Mouse (Mus musculus) cerebellum, adult 18-20 months (tissue): Measurements from ENCODE around the gene Lrig1.
"Not testable (repeated sequence)": the region's sequence is repeated elsewhere in the genome, so short reads cannot be mapped to it uniquely, and the experiment has no call there.

ENCODE experiments used
- DNase-seq, 2 experiments: peaks; one replicate each; pipeline ENCODE4 v3.0.0; 2021

Lrig1 gene

GRCm38 (mm10) chr6:94560896-94561295, 139.1 kb downstream of the Lrig1 start:
- no peak for DNase-seq

- DNase-seq = not testable (repeated sequence)
These were observed 141.4 kb downstream of the Lrig1 start for GRCm38 (mm10) chr6:94558603-94559002.
